Comparison of ENCODE assay signal across 16 mouse cellular contexts in the genomic region with DNA sequence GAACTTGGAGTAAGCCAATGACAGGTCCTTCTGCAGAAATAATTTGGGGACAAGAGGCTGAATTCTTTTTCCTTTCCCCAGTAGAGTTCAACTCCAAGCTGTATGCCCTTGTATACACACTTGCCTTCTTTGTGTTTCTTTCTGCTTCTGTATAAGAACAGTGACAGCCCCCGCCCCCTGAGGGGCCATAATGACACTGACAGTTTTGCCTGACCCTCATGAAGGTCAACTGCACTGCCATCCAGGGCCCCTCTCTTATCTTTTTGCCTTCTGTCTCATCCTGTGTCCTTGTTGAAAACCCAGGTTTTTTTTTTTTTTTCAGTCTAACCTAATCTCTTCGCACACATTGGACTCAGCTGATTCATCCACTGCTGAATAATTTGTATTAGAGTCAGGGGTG. TPM values are rescaled to one million over a fixed set of nuclear protein-coding genes. Genes with fewer than 3 reads are reported as not detected.
"Had no signal": no experiment of that assay in that cellular context is flagged by ENCODE, and none has a peak within 500 bp of the region (broad histone marks: within the 10 kb centered on the region; RNA-seq: fewer than 3 reads in every experiment).

No protein-coding gene starts in this region.

- H3K27ac ChIP-seq: layer of hippocampus, adult 2 months; limb, embryonic 13.5 days; liver, embryonic 14.5 days; midbrain, embryonic 13.5 days; neural tube, embryonic 15.5 days; stomach, embryonic 15.5 days had no signal

- H3K4me2 ChIP-seq: limb, embryonic 13.5 days; midbrain, embryonic 13.5 days; neural tube, embryonic 15.5 days; stomach, embryonic 15.5 days had no signal

- H3K9ac ChIP-seq: limb, embryonic 13.5 days; liver, embryonic 14.5 days; midbrain, embryonic 13.5 days; neural tube, embryonic 15.5 days; stomach, embryonic 15.5 days had no signal

- H3K36me3 ChIP-seq: limb, embryonic 13.5 days; midbrain, embryonic 13.5 days; neural tube, embryonic 15.5 days; stomach, embryonic 15.5 days had no signal

- H3K4me1 ChIP-seq: stomach, embryonic 15.5 days had no signal

- DNase-seq: kidney, postnatal 10 days; kidney, postnatal 4 days; left cerebral cortex, postnatal 4 days; lung, adult 18-20 months; lung, postnatal 36 days; retina, postnatal 1 day; thymus, postnatal 4 days had no signal

- H3K4me3 ChIP-seq: layer of hippocampus, adult 2 months; limb, embryonic 13.5 days; midbrain, embryonic 13.5 days; myocyte; neural tube, embryonic 15.5 days; stomach, embryonic 15.5 days had no signal

- ATAC-seq: midbrain, embryonic 13.5 days had no signal

- H3K27me3 ChIP-seq: limb, embryonic 13.5 days; neural tube, embryonic 15.5 days; stomach, embryonic 15.5 days had no signal

- H3K9me3 ChIP-seq: limb, embryonic 13.5 days; neural tube, embryonic 15.5 days; stomach, embryonic 15.5 days had no signal

RNA-seq across cellular contexts. Expression of gene Grip2, which starts 45.7 kb away (rescaled TPM):
- total RNA-seq: liver, adult 2 months; megakaryocyte progenitor cell, adult 5-6 weeks had no signal
